Mouse (Mus musculus) myocyte (in vitro differentiated cells): ENCODE results near the gene Ccdc190. TPM values are rescaled to one million over a fixed set of nuclear protein-coding genes. Genes with fewer than 3 reads are reported as not detected.

Experiments
- H3K27me3 ChIP-seq: one replicate; pipeline ENCODE4 v1.6.1; 2011; ENCODE audit not compliant: control insufficient read depth, insufficient read depth, insufficient read length
- H3K36me3 ChIP-seq: one replicate; pipeline ENCODE4 v1.6.1; 2011; ENCODE audit not compliant: control insufficient read depth, insufficient read depth
- H3K4me2 ChIP-seq: one replicate; pipeline ENCODE4 v1.6.1; 2011; ENCODE audit warnings: low read depth, control low read depth
- H3K4me3 ChIP-seq: one replicate; pipeline ENCODE4 v1.5.1; 2011; ENCODE audit warnings: mild to moderate bottlenecking, control low read depth, moderate library complexity
- H3K79me2 ChIP-seq: one replicate; pipeline ENCODE4 v1.6.1; 2011; ENCODE audit not compliant: control insufficient read depth, insufficient read depth
- H3ac ChIP-seq: one replicate; pipeline ENCODE4 v1.6.1; 2011; ENCODE audit not compliant: control insufficient read depth, insufficient read length
- CEBPB ChIP-seq: IDR thresholded peaks from 2 replicates; pipeline ENCODE4 v1.6.1; 2011; ENCODE audit warnings: mild to moderate bottlenecking, moderate library complexity; ENCODE audit not compliant: poor library complexity, insufficient read depth, severe bottlenecking
- E2F4 ChIP-seq: IDR thresholded peaks from one replicate; pipeline ENCODE4 v1.6.1; 2011; ENCODE audit warnings: mild to moderate bottlenecking, control low read depth, moderate library complexity; ENCODE audit not compliant: insufficient read depth
- MAX ChIP-seq: IDR thresholded peaks from one replicate; pipeline ENCODE4 v1.6.1; 2011; ENCODE audit warnings: low read depth, mild to moderate bottlenecking, control low read depth
- MYOD1 ChIP-seq, 3 experiments: IDR thresholded peaks; one replicate each; pipeline ENCODE4 v1.6.1; 2011; ENCODE audit warnings: control low read depth in 2 of 3, low read depth in 2 of 3, mild to moderate bottlenecking in 2 of 3, moderate library complexity in 1 of 3; ENCODE audit not compliant: insufficient read length in 2 of 3, control insufficient read depth in 1 of 3
- MYOG ChIP-seq, 3 experiments: IDR thresholded peaks; one replicate each; pipeline ENCODE4 v1.6.1; 2011; ENCODE audit warnings: control low read depth in 2 of 3, low read depth in 2 of 3, mild to moderate bottlenecking in 2 of 3; ENCODE audit not compliant: insufficient read length in 2 of 3, control insufficient read depth in 1 of 3, insufficient read depth in 1 of 3
- POLR2A ChIP-seq: IDR thresholded peaks from one replicate; pipeline ENCODE4 v1.6.1; 2011; ENCODE audit warnings: low read depth, mild to moderate bottlenecking, control low read depth, moderate library complexity; ENCODE audit not compliant: insufficient read length
- POLR2AphosphoS2 ChIP-seq: IDR thresholded peaks from one replicate; pipeline ENCODE4 v1.6.1; 2011; ENCODE audit warnings: low read depth, control low read depth; ENCODE audit not compliant: insufficient read length
- REST ChIP-seq: IDR thresholded peaks from one replicate; pipeline ENCODE4 v1.6.1; 2011; ENCODE audit warnings: mild to moderate bottlenecking, control low read depth, moderate library complexity; ENCODE audit not compliant: insufficient read depth, insufficient read length
- SRF ChIP-seq: IDR thresholded peaks from one replicate; pipeline ENCODE4 v1.6.1; 2011; ENCODE audit warnings: low read depth; ENCODE audit not compliant: control insufficient read depth, insufficient read length
- TCF12 ChIP-seq: IDR thresholded peaks from one replicate; pipeline ENCODE4 v1.6.1; 2011; ENCODE audit warnings: mild to moderate bottlenecking, control low read depth; ENCODE audit not compliant: poor library complexity, insufficient read depth, severe bottlenecking
- TCF3 ChIP-seq: IDR thresholded peaks from one replicate; pipeline ENCODE4 v1.6.1; 2011; ENCODE audit warnings: low read depth, control low read depth; ENCODE audit not compliant: insufficient read length
- USF1 ChIP-seq: IDR thresholded peaks from one replicate; pipeline ENCODE4 v1.6.1; 2011; ENCODE audit warnings: low read depth, mild to moderate bottlenecking, control low read depth, moderate library complexity
- polyA plus RNA-seq: library from polyadenylated mRNA; unstranded; fragments of >200 nt; fragmentation: generic; extraction: Trizol; gene quantifications from one replicate; pipeline ENCODE4 v1.2.1, GENCODE M21; 2012; ENCODE audit warnings: missing spikeins

The Ccdc190 gene
- not detected for polyA plus RNA-seq

- Histone ChIP-seq H3K4me2 (no peak within 1 kb of the TSS), H3K4me3 (no peak within 1 kb of the TSS), H3ac (no peak within 1 kb of the TSS), H3K36me3 (no peaks in the 10 kb centered on the region), H3K27me3 (no peaks in the 10 kb centered on the region), H3K79me2 (no peaks in the 10 kb centered on the region)
- TF ChIP-seq MAX (no peak), POLR2A (no peak), E2F4 (no peak), CEBPB (no peak), USF1 (no peak), MYOG (IDR thresholded peaks at IDR 0.05; ENCODE audit: control insufficient read depth in 1 of 3, insufficient read depth in 1 of 3, insufficient read length in 2 of 3, low read depth in 2 of 3) (no peak), TCF12 (no peak), REST (no peak), SRF (no peak), POLR2AphosphoS2 (no peak), TCF3 (no peak)
These were observed at the start of gene Ccdc190 for GRCm38 (mm10) chr1:169928454-169928971. Ccdc190 (plus strand) TSS chr1:169928648.

GRCm38 (mm10) chr1:169879060-169879459 lies 49.4 kb upstream of the Ccdc190 start:
- Histone ChIP-seq H3K27me3 (no peaks in the 10 kb centered on the region), H3K36me3 (no peaks in the 10 kb centered on the region), H3ac (no peak overlapping the region), H3K4me2 (no peak overlapping the region), H3K4me3 (no peak overlapping the region), H3K79me2 (no peaks in the 10 kb centered on the region)
- TF ChIP-seq USF1 (no peak), TCF3 (no peak), POLR2AphosphoS2 (no peak), TCF12 (no peak), E2F4 (no peak), REST (no peak), MAX (no peak), POLR2A (no peak), CEBPB (no peak), MYOD1 (IDR thresholded peaks at IDR 0.05; ENCODE audit: control insufficient read depth in 1 of 3, insufficient read length in 2 of 3, low read depth in 2 of 3) (no peak), MYOG (IDR thresholded peaks at IDR 0.05; ENCODE audit: control insufficient read depth in 1 of 3, insufficient read depth in 1 of 3, insufficient read length in 2 of 3, low read depth in 2 of 3) (no peak), SRF (no peak)

- H3ac ChIP-seq, result no peak overlapping the region
- no peak for TF ChIP-seq TCF12
- TF ChIP-seq POLR2A, result no peak
- no peak for TF ChIP-seq MYOG (IDR thresholded peaks at IDR 0.05; ENCODE audit: control insufficient read depth in 1 of 3, insufficient read depth in 1 of 3, insufficient read length in 2 of 3, low read depth in 2 of 3)
- no peak for TF ChIP-seq E2F4
- TF ChIP-seq MYOD1 (IDR thresholded peaks at IDR 0.05; ENCODE audit: control insufficient read depth in 1 of 3, insufficient read length in 2 of 3, low read depth in 2 of 3), result no peak
- no peak for TF ChIP-seq CEBPB
- no peak for TF ChIP-seq USF1
- TF ChIP-seq SRF, result no peak
- no peak for TF ChIP-seq TCF3
- TF ChIP-seq MAX, result no peak
- no peaks in the 10 kb centered on the region for H3K27me3 ChIP-seq
- no peak overlapping the region for H3K4me2 ChIP-seq
- no peaks in the 10 kb centered on the region for H3K79me2 ChIP-seq
- H3K36me3 ChIP-seq, result no peaks in the 10 kb centered on the region
- H3K4me3 ChIP-seq, result no peak overlapping the region
These were observed 48.3 kb upstream of the Ccdc190 start for GRCm38 (mm10) chr1:169880181-169880580.

- Histone ChIP-seq H3K36me3 (no peaks in the 10 kb centered on the region), H3K27me3 (no peaks in the 10 kb centered on the region), H3ac (no peak overlapping the region), H3K79me2 (no peaks in the 10 kb centered on the region), H3K4me2 (no peak overlapping the region), H3K4me3 (no peak overlapping the region)
- no peak for TF ChIP-seq TCF3
- no peak for TF ChIP-seq USF1
- no peak for TF ChIP-seq MYOD1 (IDR thresholded peaks at IDR 0.05; ENCODE audit: control insufficient read depth in 1 of 3, insufficient read length in 2 of 3, low read depth in 2 of 3)
- TF ChIP-seq TCF12, result no peak
- no peak for TF ChIP-seq POLR2AphosphoS2
These were observed 45.3 kb upstream of the Ccdc190 start for GRCm38 (mm10) chr1:169883081-169883565.

- TF ChIP-seq USF1, result no peak
- TF ChIP-seq MAX, result no peak
- TF ChIP-seq REST, result no peak
- no peak for TF ChIP-seq POLR2AphosphoS2
- no peak for TF ChIP-seq POLR2A
- no peak for TF ChIP-seq TCF3
- no peak for TF ChIP-seq MYOG (IDR thresholded peaks at IDR 0.05; ENCODE audit: control insufficient read depth in 1 of 3, insufficient read depth in 1 of 3, insufficient read length in 2 of 3, low read depth in 2 of 3)
- TF ChIP-seq SRF, result no peak
- no peak for TF ChIP-seq E2F4
- no peak for TF ChIP-seq MYOD1 (IDR thresholded peaks at IDR 0.05; ENCODE audit: control insufficient read depth in 1 of 3, insufficient read length in 2 of 3, low read depth in 2 of 3)
- no peak for TF ChIP-seq TCF12
- no peak for TF ChIP-seq CEBPB
- no peaks in the 10 kb centered on the region for H3K27me3 ChIP-seq
- H3K79me2 ChIP-seq, result no peaks in the 10 kb centered on the region
- H3K4me3 ChIP-seq, result no peak overlapping the region
- H3K36me3 ChIP-seq, result no peaks in the 10 kb centered on the region
- H3ac ChIP-seq, result no peak overlapping the region
- no peak overlapping the region for H3K4me2 ChIP-seq
These were observed 39.2 kb upstream of the Ccdc190 start for GRCm38 (mm10) chr1:169889250-169889649.
